Mouse (Mus musculus) ES-E14 (cell line): ENCODE results near the gene Tube1.

ENCODE experiments used
- MAFK ChIP-seq: IDR thresholded peaks from 2 replicates; pipeline ENCODE4 v1.6.1; 2014; ENCODE audit warnings: mild to moderate bottlenecking, low read depth, low read length, inconsistent platforms; ENCODE audit not compliant: insufficient read depth
- ZC3H11A ChIP-seq: IDR thresholded peaks from 2 replicates; pipeline ENCODE4 v1.6.1; 2012; ENCODE audit warnings: low read depth, mild to moderate bottlenecking, inconsistent platforms, low read length, borderline replicate concordance

DNA sequence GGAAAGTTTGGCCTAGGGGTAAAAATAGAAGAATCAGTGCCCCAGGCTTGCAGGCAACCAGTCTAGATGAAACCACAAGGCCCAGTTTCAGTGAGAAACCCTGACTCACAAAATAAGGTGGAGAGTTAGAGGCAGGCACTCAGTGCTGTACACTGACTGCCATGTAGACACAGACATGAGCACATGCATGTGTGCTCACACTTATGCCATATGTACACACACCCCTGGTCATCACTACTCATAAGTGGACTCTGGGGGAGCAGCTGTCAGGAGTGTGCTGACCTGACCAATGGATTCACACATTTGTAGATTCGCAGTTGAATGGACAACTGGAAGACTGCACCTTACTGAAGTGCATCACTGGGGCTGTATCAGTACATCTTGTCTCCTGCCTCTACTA is 27.6 kb downstream of the Tube1 start:
- TF ChIP-seq ZC3H11A (no peak), MAFK (no peak)
